Mouse (Mus musculus) heart, adult 2 months (tissue): ENCODE measurements around the gene Cfap97d2.

Source experiments
- CTCF ChIP-seq: fragments of 200-600 bp; IDR thresholded peaks from 2 replicates; pipeline ENCODE4 v1.8.1; 2022; ENCODE audit warnings: antibody characterized with exemption, mild to moderate bottlenecking, moderate library complexity
- EP300 ChIP-seq: fragments of 200-500 bp; IDR thresholded peaks from 2 replicates; pipeline ENCODE4 v1.6.1; 2011; ENCODE audit warnings: low read depth, low read length, control low read depth; ENCODE audit not compliant: insufficient read depth
- POLR2A ChIP-seq: fragments of 200-500 bp; IDR thresholded peaks from 2 replicates; pipeline ENCODE4 v1.6.1; 2011; ENCODE audit warnings: mild to moderate bottlenecking, low read depth, low read length, control low read depth; ENCODE audit not compliant: insufficient read depth

DNA sequence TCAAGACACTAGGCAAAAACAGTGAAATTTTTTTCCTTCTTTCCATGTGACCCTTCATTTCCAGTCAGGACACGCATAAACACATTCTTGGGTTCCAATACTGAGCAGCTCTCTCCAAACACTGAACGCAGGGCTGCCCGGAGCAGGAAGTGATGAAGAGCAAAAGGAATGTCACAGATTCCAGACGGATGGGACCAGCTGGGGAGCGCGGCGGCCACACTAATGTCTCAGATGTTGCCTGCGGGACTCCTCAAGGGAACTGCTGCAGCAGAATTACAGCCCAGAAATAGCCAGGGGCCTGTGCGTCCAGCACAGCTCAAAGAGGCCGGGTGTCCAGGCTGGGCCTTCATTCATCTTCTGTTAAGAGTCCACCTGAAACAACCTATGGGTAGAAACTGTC lies 37.3 kb upstream of the Cfap97d2 start:
- no peak for TF ChIP-seq CTCF
- 0 out of 2 replicates have a peak, but pooled peaks have one; percentile 27 for TF ChIP-seq POLR2A
- TF ChIP-seq EP300 = 0 out of 2 replicates have a peak, but pooled peaks have one; percentile 26
